In genomic region chr7:127478635-127479317, GRCm38 (mm10) we compare ENCODE assay signal across 8 mouse cellular contexts. TPM values are rescaled to one million over a fixed set of nuclear protein-coding genes. Genes with fewer than 3 reads are reported as not detected.
DNase-seq lines count a peak whose midpoint lies in the region; ATAC-seq and TF ChIP-seq lines count a peak whose summit lies in the region.

TSS of gene Fbrs (plus strand) at chr7:127479199.

- under 1% methylated on average over 61 of the region's 62 CpGs for WGBS in heart, embryonic 12.5 days
- under 1% methylated on average over 57 of the region's 62 CpGs for WGBS in kidney, embryonic 16.5 days
- under 1% methylated on average over 61 of the region's 62 CpGs for WGBS in stomach, embryonic 16.5 days

- ATAC-seq in heart, embryonic 12.5 days (ENCODE audit: insufficient number of reproducible peaks, low FRiP score), result peak; percentile 79
- ATAC-seq in kidney, embryonic 16.5 days (ENCODE audit: low FRiP score, low TSS enrichment), result peak; percentile 89
- ATAC-seq in stomach, embryonic 16.5 days (ENCODE audit: insufficient read depth, low FRiP score), result peak; percentile 80

- no peaks in the 10 kb centered on the region for H3K9me3 ChIP-seq in heart, embryonic 12.5 days (replicated peaks)
- no peaks in the 10 kb centered on the region for H3K9me3 ChIP-seq in kidney, embryonic 16.5 days (ENCODE audit: low read length)
- no peaks in the 10 kb centered on the region for H3K9me3 ChIP-seq in stomach, embryonic 16.5 days (replicated peaks; ENCODE audit: control insufficient read depth, low read length)

- peak within 1 kb of the TSS; percentile 66 for H3ac ChIP-seq in C2C12 (ENCODE audit: control insufficient read depth, insufficient read length, low read depth)

- peak within 1 kb of the TSS; percentile 98 for H3K4me2 ChIP-seq in heart, embryonic 12.5 days
- H3K4me2 ChIP-seq in kidney, embryonic 16.5 days (replicated peaks; ENCODE audit: low read depth, low read length), result peak within 1 kb of the TSS; percentile 76
- H3K4me2 ChIP-seq in stomach, embryonic 16.5 days (ENCODE audit: low read depth, low read length), result peak within 1 kb of the TSS; percentile 74

- H3K79me2 ChIP-seq in C2C12 (ENCODE audit: control insufficient read depth, insufficient read depth), result peaks cover 54% of the 10 kb centered on the region

- peaks cover 32% of the 10 kb centered on the region for H3K79me3 ChIP-seq in C2C12 (ENCODE audit: low read depth)

- H3K9ac ChIP-seq in heart, embryonic 12.5 days, result peak within 1 kb of the TSS; percentile 98
- peak within 1 kb of the TSS; percentile 94 for H3K9ac ChIP-seq in kidney, embryonic 16.5 days (replicated peaks; ENCODE audit: low read length)
- peak within 1 kb of the TSS; percentile 91 for H3K9ac ChIP-seq in stomach, embryonic 16.5 days (ENCODE audit: low read length)

- peaks cover 25% of the 10 kb centered on the region for H3K4me1 ChIP-seq in heart, embryonic 12.5 days (replicated peaks)
- peaks cover 16% of the 10 kb centered on the region for H3K4me1 ChIP-seq in kidney, embryonic 16.5 days (ENCODE audit: insufficient read depth, low read length)
- peaks cover 23% of the 10 kb centered on the region for H3K4me1 ChIP-seq in stomach, embryonic 16.5 days (ENCODE audit: control insufficient read depth, insufficient read depth, low read length)

- peak within 1 kb of the TSS; percentile 97 for H3K27ac ChIP-seq in heart, embryonic 12.5 days (ENCODE audit: poor library complexity, severe bottlenecking)
- H3K27ac ChIP-seq in kidney, embryonic 16.5 days (ENCODE audit: low read length), result peak within 1 kb of the TSS; percentile 98
- H3K27ac ChIP-seq in stomach, embryonic 16.5 days (ENCODE audit: low read length), result peak within 1 kb of the TSS; percentile 99

- no peaks in the 10 kb centered on the region for H3K27me3 ChIP-seq in C2C12 (ENCODE audit: control insufficient read depth, insufficient read depth, insufficient read length)
- H3K27me3 ChIP-seq in heart, embryonic 12.5 days (replicated peaks), result no peaks in the 10 kb centered on the region
- no peaks in the 10 kb centered on the region for H3K27me3 ChIP-seq in kidney, embryonic 16.5 days (ENCODE audit: insufficient read depth, low read length)
- no peaks in the 10 kb centered on the region for H3K27me3 ChIP-seq in stomach, embryonic 16.5 days (ENCODE audit: control insufficient read depth, insufficient read depth, low read length)

- peak; percentile 96 for DNase-seq in brain, embryonic 18.5 days (ENCODE audit: low read depth, low spot score)
- DNase-seq in fat pad, adult 2 months (ENCODE audit: extremely low read depth, low read depth, low spot score), result peak; percentile 81
- peak; percentile 86 for DNase-seq in liver
- DNase-seq in monocyte, adult 2 months (ENCODE audit: low read depth in 1 of 2, low spot score in 2 of 2), result peak; percentile 79 to 86

- H3K4me3 ChIP-seq in C2C12 (ENCODE audit: insufficient read depth, poor library complexity, severe bottlenecking), result peak within 1 kb of the TSS; percentile 66
- H3K4me3 ChIP-seq in heart, embryonic 12.5 days, result peak within 1 kb of the TSS; percentile 84
- peak within 1 kb of the TSS; percentile 92 for H3K4me3 ChIP-seq in kidney, embryonic 16.5 days (ENCODE audit: low read length)
- peak within 1 kb of the TSS; percentile 77 for H3K4me3 ChIP-seq in stomach, embryonic 16.5 days (replicated peaks; ENCODE audit: low read length)

- H3K36me3 ChIP-seq in C2C12 (ENCODE audit: control insufficient read depth, insufficient read depth), result peaks cover 59% of the 10 kb centered on the region
- peaks cover 60% of the 10 kb centered on the region for H3K36me3 ChIP-seq in heart, embryonic 12.5 days
- peaks cover 41% of the 10 kb centered on the region for H3K36me3 ChIP-seq in kidney, embryonic 16.5 days (ENCODE audit: insufficient read depth, low read length)
- peaks cover 22% of the 10 kb centered on the region for H3K36me3 ChIP-seq in stomach, embryonic 16.5 days (ENCODE audit: control insufficient read depth, insufficient read depth, low read length)

- TF ChIP-seq CTCF in C2C12 (IDR thresholded peaks at IDR 0.05; ENCODE audit: control insufficient read depth, insufficient read depth, insufficient read length), result no peak

TF ChIP-seq in C2C12, 6 proteins besides CTCF, POLR2A, EP300 and RAD21:
- TF ChIP-seq MYOD1 (IDR thresholded peaks at IDR 0.05; ENCODE audit: control insufficient read depth, insufficient read length, low read depth), result no peak
- TF ChIP-seq USF1 (IDR thresholded peaks at IDR 0.05; ENCODE audit: low read depth), result no peak
- no peak for TF ChIP-seq MAX (IDR thresholded peaks at IDR 0.05)
- no peak for TF ChIP-seq FOSL1 (IDR thresholded peaks at IDR 0.05; ENCODE audit: insufficient read depth, low read length, poor library complexity, severe bottlenecking)
- TF ChIP-seq CEBPB (IDR thresholded peaks at IDR 0.05; ENCODE audit: low read depth), result no peak
- TF ChIP-seq MYOG (IDR thresholded peaks at IDR 0.05; ENCODE audit: control insufficient read depth, extremely low read depth, insufficient read length), result no peak

RNA-seq across cellular contexts. Expression of gene Fbrs, which starts in this region (rescaled TPM):
- 20.9 TPM for polyA plus RNA-seq in C2C12 (2012; fragmentation: generic; extraction: Trizol)
- polyA plus RNA-seq in heart, embryonic 12.5 days (2016; fragmentation: Nextera tagmentation; extraction: Ambion mirVana), result 8.4 and 9.9 TPM in 2 replicates
- 12.2 and 13.1 TPM in 2 replicates for polyA plus RNA-seq in kidney, embryonic 16.5 days (2015; fragmentation: Nextera tagmentation; extraction: Ambion mirVana)
- 10.5 and 11.1 TPM in 2 replicates for polyA plus RNA-seq in stomach, embryonic 16.5 days (2015; fragmentation: Nextera tagmentation; extraction: Ambion mirVana)

Comparison
In these comparisons a context has a peak if more than half of its experiments do, and no peak if none do; other contexts are left out.
1. Peak in every context shown above with its lines: DNase-seq, ATAC-seq, H3K4me3 ChIP-seq and H3K27ac ChIP-seq.